Mouse (Mus musculus) stomach, embryonic 15.5 days (tissue): ENCODE results near the gene Dysf. TPM values are rescaled to one million over a fixed set of nuclear protein-coding genes. Genes with fewer than 3 reads are reported as not detected.

Experiments
- polyA plus RNA-seq: library from polyadenylated mRNA; unstranded; fragments of >200 nt; fragmentation: Nextera tagmentation; extraction: Ambion mirVana; gene quantifications from 2 replicates; pipeline ENCODE4 v1.2.1, GENCODE M21; 2015

Dysf gene
- polyA plus RNA-seq, 1 experiment from 2014 or later = 8.2 TPM

Other genes with a start within 250 kb of the Dysf start
- gene Ankrd53, start 245.9 kb upstream of the Dysf start, polyA plus RNA-seq = not detected in 2 replicates
- gene Tex261, start 232.8 kb upstream of the Dysf start, polyA plus RNA-seq = 84.0 and 86.2 TPM in 2 replicates
- 64.3 and 69.0 TPM in 2 replicates for gene Nagk, start 213.6 kb upstream of the Dysf start, polyA plus RNA-seq
- gene Paip2b, start 176.8 kb upstream of the Dysf start, polyA plus RNA-seq = 19.8 and 20.3 TPM in 2 replicates
- gene Zfp638, start 141.5 kb upstream of the Dysf start, polyA plus RNA-seq = 45.2 and 54.1 TPM in 2 replicates